Mouse (Mus musculus): ENCODE data around the gene Crlf1. TPM values are rescaled to one million over a fixed set of nuclear protein-coding genes. Genes with fewer than 3 reads are reported as not detected.

Gene Crlf1
- polyA plus RNA-seq, 1 experiment from 2014 or later, result 3.6 TPM

- H3K9me3 ChIP-seq (replicated peaks), result no peaks in the 10 kb centered on the region
- no peak overlapping the region; the same call in 1 of the 2 replicates for H3K9ac ChIP-seq
- peaks cover 14% of the 10 kb centered on the region for H3K36me3 ChIP-seq
- H3K4me1 ChIP-seq (replicated peaks), result peaks cover 48% of the 10 kb centered on the region
- H3K27ac ChIP-seq, result peak overlapping the region; percentile 43; the same call in 1 of the 2 replicates
- 26% methylated on average over 10 of the region's 10 CpGs for WGBS (ENCODE audit: insufficient replicate concordance)
- H3K4me2 ChIP-seq, result peak overlapping the region; percentile 21; the same call in 1 of the 2 replicates
- H3K27me3 ChIP-seq, result no peaks in the 10 kb centered on the region
- ATAC-seq (ENCODE audit: low read depth) (peak; percentile 45), DNase-seq (no peak)
- no peak overlapping the region for H3K4me3 ChIP-seq (replicated peaks)
These were observed 23.6 kb upstream of the Crlf1 start for GRCm38 (mm10) chr8:70469295-70469916.

GRCm38 (mm10) chr8:70469938-70470337, 23.0 kb upstream of the Crlf1 start:
- no peaks in the 10 kb centered on the region for H3K27me3 ChIP-seq
- H3K9ac ChIP-seq, result no peak overlapping the region
- H3K36me3 ChIP-seq, result peaks cover 12% of the 10 kb centered on the region
- no peak overlapping the region for H3K27ac ChIP-seq
- H3K4me1 ChIP-seq (replicated peaks), result peaks cover 50% of the 10 kb centered on the region
- H3K4me2 ChIP-seq, result no peak overlapping the region
- no peaks in the 10 kb centered on the region for H3K9me3 ChIP-seq (replicated peaks)
- H3K4me3 ChIP-seq (replicated peaks), result no peak overlapping the region
- WGBS (ENCODE audit: insufficient replicate concordance), result 69% methylated on average over 2 of the region's 2 CpGs
- peak; percentile 24; the same call in 1 of the 2 replicates for ATAC-seq (ENCODE audit: low read depth)
- no peak for DNase-seq

GRCm38 (mm10) chr8:70471856-70472255, 21.1 kb upstream of the Crlf1 start:
- H3K4me3 ChIP-seq (replicated peaks), result no peak overlapping the region
- peaks cover 57% of the 10 kb centered on the region for H3K4me1 ChIP-seq (replicated peaks)
- no peak overlapping the region for H3K4me2 ChIP-seq
- H3K36me3 ChIP-seq, result peaks cover 8% of the 10 kb centered on the region
- no peaks in the 10 kb centered on the region for H3K27me3 ChIP-seq
- DNase-seq (no peak), ATAC-seq (ENCODE audit: low read depth) (no peak)
- 96% methylated on average over 7 of the region's 7 CpGs for WGBS (ENCODE audit: insufficient replicate concordance)
- no peak overlapping the region for H3K9ac ChIP-seq
- no peaks in the 10 kb centered on the region for H3K9me3 ChIP-seq (replicated peaks)
- no peak overlapping the region for H3K27ac ChIP-seq

- Histone ChIP-seq H3K4me2 (peak within 1 kb of the TSS; percentile 87), H3K4me1 (replicated peaks) (peaks cover 42% of the 10 kb centered on the region), H3K27ac (peak within 1 kb of the TSS; percentile 87), H3K4me3 (replicated peaks) (peak within 1 kb of the TSS; percentile 79), H3K9ac (peak within 1 kb of the TSS; percentile 93), H3K9me3 (replicated peaks) (no peaks in the 10 kb centered on the region), H3K36me3 (peaks cover 8% of the 10 kb centered on the region), H3K27me3 (peaks cover 36% of the 10 kb centered on the region)
- DNase-seq (peak; percentile 98), ATAC-seq (ENCODE audit: low read depth) (peak; percentile 86)
- WGBS (ENCODE audit: insufficient replicate concordance), result under 1% methylated on average over 53 of the region's 53 CpGs
These were observed 16.4 kb upstream of the Crlf1 start, which contains the start of gene Klhl26 for GRCm38 (mm10) chr8:70476333-70477268. Gene Klhl26 (minus strand): TSS chr8:70476968.

- H3K27ac ChIP-seq, result peak overlapping the region; percentile 87
- H3K36me3 ChIP-seq, result peaks cover 8% of the 10 kb centered on the region
- peaks cover 42% of the 10 kb centered on the region for H3K4me1 ChIP-seq (replicated peaks)
- H3K9ac ChIP-seq, result peak overlapping the region; percentile 59
- ATAC-seq (ENCODE audit: low read depth), result peak; percentile 60
- H3K4me2 ChIP-seq, result peak overlapping the region; percentile 87
- peak; percentile 79 for DNase-seq
- no peaks in the 10 kb centered on the region for H3K9me3 ChIP-seq (replicated peaks)
- H3K4me3 ChIP-seq (replicated peaks), result peak overlapping the region; percentile 79
- H3K27me3 ChIP-seq, result peaks cover 44% of the 10 kb centered on the region
- WGBS (ENCODE audit: insufficient replicate concordance), result under 1% methylated on average over 21 of the region's 21 CpGs
These were observed 15.5 kb upstream of the Crlf1 start for GRCm38 (mm10) chr8:70477269-70477982.

GRCm38 (mm10) chr8:70481908-70482307, 11.1 kb upstream of the Crlf1 start:
- no peak overlapping the region for H3K4me2 ChIP-seq
- no peak overlapping the region for H3K4me3 ChIP-seq (replicated peaks)
- no peaks in the 10 kb centered on the region for H3K36me3 ChIP-seq
- peaks cover 22% of the 10 kb centered on the region for H3K4me1 ChIP-seq (replicated peaks)
- no peak overlapping the region for H3K9ac ChIP-seq
- H3K9me3 ChIP-seq (replicated peaks), result no peaks in the 10 kb centered on the region
- peaks cover 89% of the 10 kb centered on the region for H3K27me3 ChIP-seq
- DNase-seq, result no peak
- H3K27ac ChIP-seq, result no peak overlapping the region
- ATAC-seq (ENCODE audit: low read depth), result no peak
- 58% methylated on average over 3 of the region's 3 CpGs for WGBS (ENCODE audit: insufficient replicate concordance)

- Histone ChIP-seq H3K4me2 (no peak overlapping the region), H3K9ac (no peak overlapping the region), H3K27ac (no peak overlapping the region), H3K36me3 (no peaks in the 10 kb centered on the region), H3K9me3 (replicated peaks) (no peaks in the 10 kb centered on the region), H3K4me3 (replicated peaks) (no peak overlapping the region), H3K4me1 (replicated peaks) (peaks cover 14% of the 10 kb centered on the region), H3K27me3 (peaks cover 98% of the 10 kb centered on the region)
- ATAC-seq (ENCODE audit: low read depth), result no peak
- WGBS (ENCODE audit: insufficient replicate concordance), result 63% methylated on average over 2 of the region's 2 CpGs
- DNase-seq, result no peak
These were observed 10.0 kb upstream of the Crlf1 start for GRCm38 (mm10) chr8:70482943-70483342.

- H3K36me3 ChIP-seq, result no peaks in the 10 kb centered on the region
- no peak overlapping the region for H3K27ac ChIP-seq
- peaks cover 100% of the 10 kb centered on the region for H3K27me3 ChIP-seq
- H3K9ac ChIP-seq, result no peak overlapping the region
- no peaks in the 10 kb centered on the region for H3K9me3 ChIP-seq (replicated peaks)
- no peak overlapping the region for H3K4me2 ChIP-seq
- 47% methylated on average over 7 of the region's 7 CpGs for WGBS (ENCODE audit: insufficient replicate concordance)
- H3K4me1 ChIP-seq (replicated peaks), result peaks cover 21% of the 10 kb centered on the region
- no peak overlapping the region for H3K4me3 ChIP-seq (replicated peaks)
- ATAC-seq (ENCODE audit: low read depth), result no peak
- DNase-seq, result no peak
These were observed 6.7 kb upstream of the Crlf1 start for GRCm38 (mm10) chr8:70486191-70486681.

- WGBS (ENCODE audit: insufficient replicate concordance), result 15% methylated on average over 33 of the region's 33 CpGs
- ATAC-seq (ENCODE audit: low read depth) (no peak), DNase-seq (no peak)
- peak within 1 kb of the TSS; percentile 55 for H3K4me2 ChIP-seq
- H3K9me3 ChIP-seq (replicated peaks), result no peaks in the 10 kb centered on the region
- H3K27me3 ChIP-seq, result peaks cover 100% of the 10 kb centered on the region
- H3K36me3 ChIP-seq, result no peaks in the 10 kb centered on the region
- no peak within 1 kb of the TSS for H3K9ac ChIP-seq
- no peak within 1 kb of the TSS for H3K27ac ChIP-seq
- peak within 1 kb of the TSS; percentile 38 for H3K4me3 ChIP-seq (replicated peaks)
- peaks cover 23% of the 10 kb centered on the region for H3K4me1 ChIP-seq (replicated peaks)
These were observed 5.9 kb upstream of the Crlf1 start, which contains the start of gene Tmem59l for GRCm38 (mm10) chr8:70486941-70487520. Gene Tmem59l (minus strand): TSS chr8:70487358.

GRCm38 (mm10) chr8:70487993-70488796, 4.8 kb upstream of the Crlf1 start:
- DNase-seq (no peak), ATAC-seq (ENCODE audit: low read depth) (peak; percentile 40; the same call in 1 of the 2 replicates)
- Histone ChIP-seq H3K27me3 (peaks cover 100% of the 10 kb centered on the region), H3K4me2 (peak overlapping the region; percentile 55), H3K9ac (no peak overlapping the region; the same call in 1 of the 2 replicates), H3K4me1 (replicated peaks) (peaks cover 34% of the 10 kb centered on the region), H3K36me3 (no peaks in the 10 kb centered on the region), H3K9me3 (replicated peaks) (no peaks in the 10 kb centered on the region), H3K27ac (no peak overlapping the region), H3K4me3 (replicated peaks) (peak overlapping the region; percentile 38)
- 4% methylated on average over 55 of the region's 55 CpGs for WGBS (ENCODE audit: insufficient replicate concordance)

Measured in liver, embryonic 13.5 days (tissue).